Mouse (Mus musculus): ENCODE data around the gene Macrod2. TPM values are rescaled to one million over a fixed set of nuclear protein-coding genes. Genes with fewer than 3 reads are reported as not detected.

Gene Macrod2
- polyA plus RNA-seq, 1 experiment from 2014 or later, result 65.9 TPM

- no peaks in the 10 kb centered on the region for H3K4me1 ChIP-seq (ENCODE audit: control insufficient read depth, insufficient read depth, low read length)
- ATAC-seq (ENCODE audit: low read depth), result no peak
- no peaks in the 10 kb centered on the region for H3K27me3 ChIP-seq (ENCODE audit: control insufficient read depth, insufficient read depth, low read length)
- no peaks in the 10 kb centered on the region for H3K9me3 ChIP-seq (ENCODE audit: control insufficient read depth, low read length)
- no peak overlapping the region for H3K4me2 ChIP-seq (ENCODE audit: low read depth, low read length)
- H3K27ac ChIP-seq (ENCODE audit: low read depth, low read length), result no peak overlapping the region
- 81% methylated on average over 1 of the region's 1 CpGs for WGBS
- no peak overlapping the region for H3K9ac ChIP-seq (replicated peaks; ENCODE audit: low read depth, low read length)
- no peaks in the 10 kb centered on the region for H3K36me3 ChIP-seq (ENCODE audit: control insufficient read depth, insufficient read depth, low read length)
- H3K4me3 ChIP-seq (ENCODE audit: low read depth, low read length), result no peak overlapping the region
Measured at GRCm38 (mm10) chr2:141123875-141124274, 728.8 kb downstream of the Macrod2 start.

GRCm38 (mm10) chr2:141125638-141126037 lies 730.5 kb downstream of the Macrod2 start:
- Histone ChIP-seq H3K27ac (ENCODE audit: low read depth, low read length) (no peak overlapping the region), H3K4me1 (ENCODE audit: control insufficient read depth, insufficient read depth, low read length) (no peaks in the 10 kb centered on the region), H3K4me2 (ENCODE audit: low read depth, low read length) (no peak overlapping the region), H3K4me3 (ENCODE audit: low read depth, low read length) (no peak overlapping the region), H3K27me3 (ENCODE audit: control insufficient read depth, insufficient read depth, low read length) (no peaks in the 10 kb centered on the region), H3K9ac (replicated peaks; ENCODE audit: low read depth, low read length) (no peak overlapping the region), H3K36me3 (ENCODE audit: control insufficient read depth, insufficient read depth, low read length) (no peaks in the 10 kb centered on the region), H3K9me3 (ENCODE audit: control insufficient read depth, low read length) (no peaks in the 10 kb centered on the region)
- ATAC-seq (ENCODE audit: low read depth), result no peak

- Histone ChIP-seq H3K4me1 (ENCODE audit: control insufficient read depth, insufficient read depth, low read length) (no peaks in the 10 kb centered on the region), H3K4me2 (ENCODE audit: low read depth, low read length) (no peak overlapping the region), H3K36me3 (ENCODE audit: control insufficient read depth, insufficient read depth, low read length) (no peaks in the 10 kb centered on the region), H3K9me3 (ENCODE audit: control insufficient read depth, low read length) (no peaks in the 10 kb centered on the region), H3K27ac (ENCODE audit: low read depth, low read length) (no peak overlapping the region), H3K4me3 (ENCODE audit: low read depth, low read length) (no peak overlapping the region), H3K27me3 (ENCODE audit: control insufficient read depth, insufficient read depth, low read length) (no peaks in the 10 kb centered on the region; the same call in 1 of the 2 replicates), H3K9ac (replicated peaks; ENCODE audit: low read depth, low read length) (no peak overlapping the region)
- no peak for ATAC-seq (ENCODE audit: low read depth)
- WGBS, result 37% methylated on average over 2 of the region's 2 CpGs
Measured at GRCm38 (mm10) chr2:141142266-141142665, 747.2 kb downstream of the Macrod2 start.

GRCm38 (mm10) chr2:141152011-141152772 lies 757.1 kb downstream of the Macrod2 start:
- WGBS, result 63% methylated on average over 7 of the region's 7 CpGs

GRCm38 (mm10) chr2:141155972-141156371 lies 760.9 kb downstream of the Macrod2 start:
- no peaks in the 10 kb centered on the region for H3K9me3 ChIP-seq (ENCODE audit: control insufficient read depth, low read length)
- no peak overlapping the region for H3K4me2 ChIP-seq (ENCODE audit: low read depth, low read length)
- no peaks in the 10 kb centered on the region for H3K4me1 ChIP-seq (ENCODE audit: control insufficient read depth, insufficient read depth, low read length)
- H3K4me3 ChIP-seq (ENCODE audit: low read depth, low read length), result no peak overlapping the region
- WGBS, result 71% methylated on average over 4 of the region's 4 CpGs
- no peaks in the 10 kb centered on the region for H3K27me3 ChIP-seq (ENCODE audit: control insufficient read depth, insufficient read depth, low read length)
- H3K9ac ChIP-seq (replicated peaks; ENCODE audit: low read depth, low read length), result no peak overlapping the region
- ATAC-seq (ENCODE audit: low read depth), result no peak
- H3K36me3 ChIP-seq (ENCODE audit: control insufficient read depth, insufficient read depth, low read length), result no peaks in the 10 kb centered on the region
- H3K27ac ChIP-seq (ENCODE audit: low read depth, low read length), result no peak overlapping the region

More at GRCm38 (mm10) chr2:141152011-141152772, 757.1 kb downstream of the Macrod2 start:
- Histone ChIP-seq H3K4me2 (ENCODE audit: low read depth, low read length) (no peak overlapping the region), H3K4me1 (ENCODE audit: control insufficient read depth, insufficient read depth, low read length) (no peaks in the 10 kb centered on the region), H3K36me3 (ENCODE audit: control insufficient read depth, insufficient read depth, low read length) (no peaks in the 10 kb centered on the region), H3K27me3 (ENCODE audit: control insufficient read depth, insufficient read depth, low read length) (no peaks in the 10 kb centered on the region), H3K9me3 (ENCODE audit: control insufficient read depth, low read length) (no peaks in the 10 kb centered on the region), H3K9ac (replicated peaks; ENCODE audit: low read depth, low read length) (no peak overlapping the region), H3K4me3 (ENCODE audit: low read depth, low read length) (no peak overlapping the region), H3K27ac (ENCODE audit: low read depth, low read length) (no peak overlapping the region)
- ATAC-seq (ENCODE audit: low read depth), result peak; percentile 68; the same call in 1 of the 2 replicates

GRCm38 (mm10) chr2:141156979-141157593 lies 762.0 kb downstream of the Macrod2 start:
- H3K27me3 ChIP-seq (ENCODE audit: control insufficient read depth, insufficient read depth, low read length), result no peaks in the 10 kb centered on the region
- no peak overlapping the region for H3K4me2 ChIP-seq (ENCODE audit: low read depth, low read length)
- no peak overlapping the region; the same call in 1 of the 2 replicates for H3K27ac ChIP-seq (ENCODE audit: low read depth, low read length)
- H3K9me3 ChIP-seq (ENCODE audit: control insufficient read depth, low read length), result no peaks in the 10 kb centered on the region
- H3K4me1 ChIP-seq (ENCODE audit: control insufficient read depth, insufficient read depth, low read length), result no peaks in the 10 kb centered on the region
- H3K9ac ChIP-seq (replicated peaks; ENCODE audit: low read depth, low read length), result no peak overlapping the region
- WGBS, result 66% methylated on average over 7 of the region's 7 CpGs
- ATAC-seq (ENCODE audit: low read depth), result no peak
- H3K36me3 ChIP-seq (ENCODE audit: control insufficient read depth, insufficient read depth, low read length), result no peaks in the 10 kb centered on the region
- H3K4me3 ChIP-seq (ENCODE audit: low read depth, low read length), result no peak overlapping the region

- no peaks in the 10 kb centered on the region for H3K4me1 ChIP-seq (ENCODE audit: control insufficient read depth, insufficient read depth, low read length)
- no peaks in the 10 kb centered on the region for H3K27me3 ChIP-seq (ENCODE audit: control insufficient read depth, insufficient read depth, low read length)
- H3K27ac ChIP-seq (ENCODE audit: low read depth, low read length), result no peak overlapping the region
- H3K9ac ChIP-seq (replicated peaks; ENCODE audit: low read depth, low read length), result no peak overlapping the region
- H3K4me3 ChIP-seq (ENCODE audit: low read depth, low read length), result no peak overlapping the region
- no peaks in the 10 kb centered on the region for H3K36me3 ChIP-seq (ENCODE audit: control insufficient read depth, insufficient read depth, low read length)
- H3K9me3 ChIP-seq (ENCODE audit: control insufficient read depth, low read length), result no peaks in the 10 kb centered on the region
- no peak overlapping the region for H3K4me2 ChIP-seq (ENCODE audit: low read depth, low read length)
- 32% methylated on average over 7 of the region's 7 CpGs for WGBS
- ATAC-seq (ENCODE audit: low read depth), result no peak
Measured at GRCm38 (mm10) chr2:141158161-141158560, 763.1 kb downstream of the Macrod2 start.

- Histone ChIP-seq H3K36me3 (ENCODE audit: control insufficient read depth, insufficient read depth, low read length) (no peaks in the 10 kb centered on the region), H3K4me2 (ENCODE audit: low read depth, low read length) (no peak overlapping the region), H3K27me3 (ENCODE audit: control insufficient read depth, insufficient read depth, low read length) (no peaks in the 10 kb centered on the region), H3K4me3 (ENCODE audit: low read depth, low read length) (no peak overlapping the region), H3K9me3 (ENCODE audit: control insufficient read depth, low read length) (no peaks in the 10 kb centered on the region), H3K9ac (replicated peaks; ENCODE audit: low read depth, low read length) (no peak overlapping the region), H3K27ac (ENCODE audit: low read depth, low read length) (no peak overlapping the region), H3K4me1 (ENCODE audit: control insufficient read depth, insufficient read depth, low read length) (no peaks in the 10 kb centered on the region)
- ATAC-seq (ENCODE audit: low read depth), result no peak
- 23% methylated on average over 4 of the region's 4 CpGs for WGBS
Measured at GRCm38 (mm10) chr2:141163918-141164317, 768.8 kb downstream of the Macrod2 start.

GRCm38 (mm10) chr2:141169586-141169985 lies 774.5 kb downstream of the Macrod2 start:
- no peak overlapping the region for H3K27ac ChIP-seq (ENCODE audit: low read depth, low read length)
- no peak overlapping the region for H3K4me2 ChIP-seq (ENCODE audit: low read depth, low read length)
- WGBS, result 85% methylated on average over 3 of the region's 3 CpGs
- H3K36me3 ChIP-seq (ENCODE audit: control insufficient read depth, insufficient read depth, low read length), result no peaks in the 10 kb centered on the region
- no peaks in the 10 kb centered on the region for H3K9me3 ChIP-seq (ENCODE audit: control insufficient read depth, low read length)
- H3K9ac ChIP-seq (replicated peaks; ENCODE audit: low read depth, low read length), result no peak overlapping the region
- no peaks in the 10 kb centered on the region for H3K27me3 ChIP-seq (ENCODE audit: control insufficient read depth, insufficient read depth, low read length)
- H3K4me3 ChIP-seq (ENCODE audit: low read depth, low read length), result no peak overlapping the region
- no peaks in the 10 kb centered on the region for H3K4me1 ChIP-seq (ENCODE audit: control insufficient read depth, insufficient read depth, low read length)
- no peak for ATAC-seq (ENCODE audit: low read depth)
